Mouse (Mus musculus) midbrain, embryonic 12.5 days (tissue): Measurements from ENCODE around the gene Tnni3k. TPM values are rescaled to one million over a fixed set of nuclear protein-coding genes. Genes with fewer than 3 reads are reported as not detected.
A peak's percentile ranks its signal among the peaks of the same experiment; 100 is the strongest.

Experiments used
- ATAC-seq: fragments of 200-750 bp; cut with Nextera tagmentation; 2 replicates; pipeline ENCODE4 v1.8.0; 2017; ENCODE audit warnings: low read depth, moderate TSS enrichment, moderate library complexity; ENCODE audit not compliant: low FRiP score
- H3K27ac ChIP-seq: fragments of 300-500 bp; sonication (generic); replicated peaks from 2 replicates; pipeline ENCODE4 v1.5.1; 2016; ENCODE audit warnings: mild to moderate bottlenecking
- H3K27me3 ChIP-seq: fragments of 300-500 bp; sonication (generic); 2 replicates; pipeline ENCODE4 v1.6.1; 2016; ENCODE audit warnings: mild to moderate bottlenecking
- H3K36me3 ChIP-seq: fragments of 300-500 bp; sonication (generic); 2 replicates; pipeline ENCODE4 v1.6.1; 2016
- H3K4me1 ChIP-seq: fragments of 300-500 bp; sonication (generic); 2 replicates; pipeline ENCODE4 v1.6.1; 2016
- H3K4me2 ChIP-seq: fragments of 300-500 bp; sonication (generic); replicated peaks from 2 replicates; pipeline ENCODE4 v1.6.1; 2016; ENCODE audit warnings: mild to moderate bottlenecking, moderate library complexity
- H3K4me3 ChIP-seq: fragments of 300-500 bp; sonication (generic); 2 replicates; pipeline ENCODE4 v1.5.1; 2016; ENCODE audit warnings: mild to moderate bottlenecking
- H3K9ac ChIP-seq: fragments of 300-500 bp; sonication (generic); replicated peaks from 2 replicates; pipeline ENCODE4 v1.6.1; 2016; ENCODE audit warnings: mild to moderate bottlenecking, moderate library complexity
- H3K9me3 ChIP-seq: fragments of 300-500 bp; sonication (generic); 2 replicates; pipeline ENCODE4 v1.6.1; 2016; ENCODE audit warnings: mild to moderate bottlenecking
- WGBS: fragments of 180-500 bp; shearing (Covaris S2); methylation state at CpG from one replicate; pipeline ENCODE4 v1.1.7; 2016; 5-methylcytosine and 5-hydroxymethylcytosine counted together
- polyA plus RNA-seq: library from polyadenylated mRNA; unstranded; fragments of >200 nt; fragmentation: Nextera tagmentation; extraction: Ambion mirVana; gene quantifications from 2 replicates; pipeline ENCODE4 v1.2.1, GENCODE M21; 2016

The Tnni3k gene
- polyA plus RNA-seq, 1 experiment from 2014 or later, result not detected

DNA sequence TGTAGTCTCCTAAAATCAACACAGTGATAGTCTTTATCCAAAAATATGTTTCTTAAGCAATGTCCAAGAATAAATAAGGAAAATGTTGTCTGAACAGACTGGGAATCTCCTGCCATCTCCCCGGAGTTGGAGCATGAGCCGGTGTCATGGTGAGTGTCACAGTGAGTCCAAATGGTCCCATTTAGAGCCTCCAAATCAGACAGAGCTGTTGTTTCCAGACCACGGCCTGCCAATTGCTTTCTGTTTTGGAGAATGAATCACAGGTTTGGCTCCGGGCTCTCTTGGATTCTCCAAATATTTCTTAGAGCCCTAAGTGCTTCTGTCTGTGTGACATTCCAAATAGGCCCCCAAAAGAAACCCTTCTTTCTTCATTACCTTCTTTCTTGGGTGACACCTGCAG is 256.4 kb downstream of the Tnni3k start:
- WGBS, result 84% methylated on average over 4 of the region's 4 CpGs
- no peak for ATAC-seq

DNA sequence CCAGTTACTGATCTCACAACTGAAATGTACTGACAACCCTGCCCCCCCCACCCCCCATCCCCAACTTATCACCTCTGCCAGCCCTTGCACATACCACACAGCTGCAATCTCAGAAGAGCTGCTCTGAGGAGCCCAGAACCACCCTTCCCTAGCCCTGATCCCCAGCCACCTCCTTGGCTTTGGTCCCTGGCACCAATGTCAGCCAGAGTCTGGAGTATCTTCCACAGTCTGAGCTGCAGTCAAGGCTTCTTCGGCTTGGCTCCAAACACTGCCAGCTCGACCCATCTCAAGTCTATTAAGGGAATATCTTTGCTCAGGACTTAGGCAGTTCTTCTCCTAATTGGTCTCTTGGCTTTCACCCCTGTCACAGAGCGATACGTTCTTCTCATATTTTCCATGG is 261.6 kb downstream of the Tnni3k start:
- no peak for ATAC-seq
- H3K27ac ChIP-seq, result no peak overlapping the region
- 90% methylated on average over 4 of the region's 4 CpGs for WGBS
- H3K4me1 ChIP-seq, result no peaks in the 10 kb centered on the region
- H3K4me2 ChIP-seq, result no peak overlapping the region
- H3K27me3 ChIP-seq, result no peaks in the 10 kb centered on the region
- no peak overlapping the region for H3K4me3 ChIP-seq
- no peak overlapping the region for H3K9ac ChIP-seq
- no peaks in the 10 kb centered on the region for H3K36me3 ChIP-seq
- H3K9me3 ChIP-seq, result no peaks in the 10 kb centered on the region

More for the DNA sequence above, 256.4 kb downstream of the Tnni3k start:
- H3K4me1 ChIP-seq, result no peaks in the 10 kb centered on the region
- H3K4me2 ChIP-seq, result no peak overlapping the region
- no peaks in the 10 kb centered on the region for H3K36me3 ChIP-seq
- H3K9me3 ChIP-seq, result no peaks in the 10 kb centered on the region
- H3K27me3 ChIP-seq, result peaks cover 4% of the 10 kb centered on the region; the same call in 1 of the 2 replicates
- H3K27ac ChIP-seq, result no peak overlapping the region
- no peak overlapping the region for H3K9ac ChIP-seq
- no peak overlapping the region for H3K4me3 ChIP-seq

DNA sequence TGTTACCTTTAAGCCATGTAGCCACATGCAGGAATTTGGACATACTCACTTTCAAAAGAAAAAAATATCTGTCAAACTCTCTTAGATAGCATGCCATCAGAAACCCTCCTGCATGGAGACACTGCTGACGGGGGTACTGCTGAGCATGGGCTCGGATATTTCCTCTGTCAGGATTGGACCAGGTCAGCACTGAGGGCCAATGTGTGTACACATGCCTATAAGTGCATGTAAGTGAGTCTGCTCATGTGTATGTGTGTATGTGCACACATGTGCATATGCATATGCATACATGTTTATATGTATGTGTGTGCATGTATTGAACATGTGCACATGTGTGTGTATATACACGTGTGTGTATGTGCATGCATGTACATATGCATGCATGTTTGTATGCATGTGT is 267.6 kb downstream of the Tnni3k start:
- Histone ChIP-seq H3K9ac (no peak overlapping the region), H3K36me3 (no peaks in the 10 kb centered on the region), H3K4me2 (no peak overlapping the region), H3K27ac (no peak overlapping the region), H3K4me3 (no peak overlapping the region), H3K9me3 (no peaks in the 10 kb centered on the region), H3K27me3 (no peaks in the 10 kb centered on the region), H3K4me1 (no peaks in the 10 kb centered on the region)
- no peak for ATAC-seq
- WGBS, result 81% methylated on average over 3 of the region's 3 CpGs

DNA sequence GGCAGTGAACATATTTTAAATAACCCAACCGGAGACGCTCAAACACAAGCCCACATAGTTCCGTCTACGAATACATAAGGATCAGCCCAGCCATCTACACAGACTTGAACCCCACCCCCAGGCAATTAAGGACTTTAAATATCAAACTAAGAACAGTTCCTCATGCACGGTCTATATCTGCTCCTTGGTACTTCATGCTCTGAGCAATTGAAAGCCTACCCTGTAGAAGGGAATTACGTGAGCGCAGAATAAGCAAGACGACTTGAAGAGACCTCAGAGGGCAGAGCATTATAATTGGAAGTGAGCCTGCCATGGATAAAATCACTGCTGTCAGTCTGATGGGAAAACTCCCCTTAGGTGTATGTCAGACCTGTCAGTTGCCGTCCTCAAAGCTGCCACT is 268.9 kb downstream of the Tnni3k start:
- ATAC-seq, result 0 out of 2 replicates have a peak, but pooled peaks have one; percentile 38
- Histone ChIP-seq H3K4me2 (no peak overlapping the region), H3K27ac (no peak overlapping the region), H3K4me3 (no peak overlapping the region), H3K9ac (no peak overlapping the region), H3K9me3 (no peaks in the 10 kb centered on the region), H3K27me3 (no peaks in the 10 kb centered on the region), H3K36me3 (no peaks in the 10 kb centered on the region), H3K4me1 (no peaks in the 10 kb centered on the region)
- 89% methylated on average over 9 of the region's 9 CpGs for WGBS

DNA sequence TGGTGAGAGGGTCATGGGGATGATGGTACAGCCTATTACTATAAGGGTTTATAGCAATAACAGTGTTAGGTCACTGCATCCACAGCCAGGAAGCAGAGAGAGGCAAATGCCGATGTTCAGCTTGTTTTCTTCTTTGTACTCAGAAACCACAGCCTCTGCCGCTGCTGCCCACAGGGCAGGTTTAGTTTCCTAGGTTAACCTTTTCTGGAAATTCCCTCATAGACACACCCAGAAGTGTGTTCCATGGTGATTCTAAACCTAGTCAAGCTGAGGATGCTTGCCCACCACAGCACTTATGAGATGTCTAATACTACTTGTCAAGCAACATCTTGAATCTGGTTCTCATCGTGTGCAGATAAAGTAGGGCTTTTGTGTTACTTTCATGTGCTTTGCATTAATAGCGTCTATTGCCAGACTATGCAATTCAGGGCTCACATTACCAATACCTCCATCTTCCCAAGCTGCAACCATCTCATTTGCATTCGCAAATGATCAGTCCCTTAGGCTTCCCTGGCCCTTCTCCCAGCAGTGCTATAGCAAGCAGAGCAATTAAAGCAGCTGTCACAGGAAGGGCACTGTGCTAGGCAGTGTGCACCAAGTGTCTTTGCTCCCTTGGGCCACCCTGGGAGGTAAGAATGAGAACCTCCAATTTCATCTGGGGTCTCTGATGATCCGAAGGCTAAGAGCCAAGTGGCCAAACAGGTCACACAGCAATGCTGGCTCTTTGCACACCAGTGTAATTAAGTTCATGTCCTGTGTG is 276.2 kb downstream of the Tnni3k start:
- Histone ChIP-seq H3K4me1 (peaks cover 17% of the 10 kb centered on the region), H3K4me3 (no peak overlapping the region), H3K9me3 (no peaks in the 10 kb centered on the region), H3K9ac (no peak overlapping the region), H3K27ac (no peak overlapping the region), H3K36me3 (no peaks in the 10 kb centered on the region), H3K27me3 (0 out of 2 replicates have a peak, but pooled peaks cover 3% of the 10 kb centered on the region), H3K4me2 (no peak overlapping the region)
- 65% methylated on average over 6 of the region's 6 CpGs for WGBS
- ATAC-seq, result peak; percentile 82

DNA sequence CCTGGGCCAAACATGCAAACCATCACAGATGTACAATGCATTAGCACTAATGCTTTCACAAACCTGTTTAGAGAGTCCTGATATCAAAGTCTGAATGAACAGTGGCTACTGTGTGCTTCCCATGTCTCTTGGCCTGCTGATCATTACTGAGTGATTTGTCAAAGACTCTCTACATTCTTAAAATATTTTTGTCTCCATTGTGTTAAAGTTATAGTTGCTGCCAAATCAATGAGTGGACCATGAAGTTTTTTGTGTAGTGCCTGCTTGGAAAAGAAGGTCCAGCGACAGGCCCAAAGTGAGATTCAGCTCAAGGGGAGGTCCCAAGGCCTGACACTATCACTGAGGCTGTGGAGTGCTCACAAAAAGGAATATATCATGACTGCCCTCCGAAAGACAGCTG is 283.6 kb downstream of the Tnni3k start:
- H3K4me2 ChIP-seq, result no peak overlapping the region
- no peak for ATAC-seq
- H3K27me3 ChIP-seq, result no peaks in the 10 kb centered on the region
- no peak overlapping the region for H3K4me3 ChIP-seq
- no peak overlapping the region for H3K27ac ChIP-seq
- H3K36me3 ChIP-seq, result no peaks in the 10 kb centered on the region
- H3K9me3 ChIP-seq, result no peaks in the 10 kb centered on the region
- 89% methylated on average over 2 of the region's 2 CpGs for WGBS
- no peak overlapping the region for H3K9ac ChIP-seq
- H3K4me1 ChIP-seq, result no peaks in the 10 kb centered on the region

DNA sequence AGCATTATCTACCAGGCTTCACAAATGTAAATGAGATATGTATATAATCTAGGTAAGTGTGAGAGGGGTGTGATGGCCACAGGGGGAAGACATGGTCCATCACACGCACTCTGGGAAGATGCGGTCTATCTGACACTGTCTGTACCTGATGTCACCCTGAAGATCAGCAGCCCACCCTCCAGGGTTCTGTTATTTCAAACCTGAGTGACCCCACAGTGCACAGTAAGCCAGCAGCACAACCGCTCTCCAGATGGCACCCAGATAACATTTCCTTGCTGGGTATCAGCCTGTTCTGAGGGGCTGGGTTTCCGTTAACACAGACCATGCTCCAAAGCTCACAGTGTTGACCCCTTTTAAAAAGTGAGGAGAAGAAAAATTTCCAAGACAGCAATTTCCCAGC is 288.9 kb downstream of the Tnni3k start:
- Histone ChIP-seq H3K4me3 (no peak overlapping the region), H3K9me3 (no peaks in the 10 kb centered on the region), H3K27ac (no peak overlapping the region), H3K27me3 (no peaks in the 10 kb centered on the region), H3K9ac (no peak overlapping the region), H3K4me2 (no peak overlapping the region), H3K4me1 (no peaks in the 10 kb centered on the region), H3K36me3 (no peaks in the 10 kb centered on the region)
- WGBS, result 90% methylated on average over 4 of the region's 4 CpGs
- no peak for ATAC-seq

DNA sequence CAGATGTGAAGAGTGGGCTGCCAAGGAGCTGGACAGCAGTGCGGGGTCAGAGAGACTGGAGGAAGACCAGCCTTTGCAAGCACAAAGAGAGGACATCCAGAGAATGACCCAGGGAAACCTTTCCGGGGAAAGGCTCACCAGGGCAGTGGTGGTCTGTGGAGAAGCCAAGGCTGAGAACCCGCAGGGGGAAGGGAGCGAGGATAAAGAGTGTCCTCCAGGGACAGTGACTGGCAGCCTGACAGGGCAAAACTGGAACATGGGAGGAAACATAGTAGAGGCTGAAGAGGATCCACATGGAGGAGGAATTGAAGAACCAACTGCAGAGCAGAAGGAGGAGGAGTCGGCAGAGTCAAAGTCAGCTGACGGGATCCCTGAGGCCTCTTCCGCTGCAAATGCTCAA is 291.1 kb downstream of the Tnni3k start:
- Histone ChIP-seq H3K27me3 (no peaks in the 10 kb centered on the region), H3K9ac (no peak overlapping the region), H3K9me3 (no peaks in the 10 kb centered on the region), H3K4me1 (no peaks in the 10 kb centered on the region), H3K4me2 (no peak overlapping the region), H3K4me3 (no peak overlapping the region), H3K27ac (no peak overlapping the region), H3K36me3 (no peaks in the 10 kb centered on the region)
- ATAC-seq, result no peak
- WGBS, result 84% methylated on average over 7 of the region's 7 CpGs

DNA sequence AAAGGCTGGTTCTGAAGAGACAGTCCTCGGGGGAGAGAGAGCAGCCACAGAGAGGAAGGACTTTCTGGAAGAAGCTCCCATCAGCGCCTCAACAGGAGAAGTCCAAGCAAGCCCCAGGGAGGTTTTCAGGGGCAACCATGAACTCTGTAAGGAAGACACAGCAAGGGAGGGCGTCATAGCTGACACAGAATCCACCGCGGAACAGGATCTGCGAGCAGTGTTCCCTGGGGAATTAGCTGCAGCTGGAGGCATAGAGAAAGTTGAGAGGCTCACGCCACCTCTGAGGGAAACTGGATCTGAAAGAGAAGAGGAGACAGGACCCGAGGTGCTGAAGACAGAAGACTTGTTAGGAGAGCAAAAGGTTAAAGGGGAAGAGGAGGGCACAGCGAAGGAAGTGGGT is 291.8 kb downstream of the Tnni3k start:
- Histone ChIP-seq H3K4me3 (no peak overlapping the region), H3K36me3 (no peaks in the 10 kb centered on the region), H3K4me1 (no peaks in the 10 kb centered on the region), H3K4me2 (no peak overlapping the region), H3K9me3 (no peaks in the 10 kb centered on the region), H3K9ac (no peak overlapping the region), H3K27ac (no peak overlapping the region), H3K27me3 (no peaks in the 10 kb centered on the region)
- ATAC-seq, result no peak
- 62% methylated on average over 9 of the region's 9 CpGs for WGBS

DNA sequence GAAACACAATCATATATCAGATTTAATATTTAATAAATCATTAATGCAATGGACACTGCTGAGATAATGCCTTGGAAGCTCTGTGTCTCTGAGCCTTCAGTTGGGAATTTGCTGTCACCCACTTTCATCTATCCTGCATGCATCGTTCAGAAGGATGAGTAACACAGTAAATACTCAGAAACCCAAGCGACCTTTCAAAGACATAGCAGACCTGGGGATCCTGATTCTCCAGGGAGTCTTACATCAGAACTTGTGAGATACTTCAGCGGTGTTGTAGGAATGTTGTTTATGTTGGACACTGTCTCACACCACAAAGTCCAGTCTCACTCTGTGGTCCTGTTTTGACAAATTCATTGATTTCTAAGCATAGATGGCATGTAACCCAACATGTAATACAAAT is 294.1 kb downstream of the Tnni3k start:
- Histone ChIP-seq H3K4me3 (no peak overlapping the region), H3K27ac (no peak overlapping the region), H3K36me3 (no peaks in the 10 kb centered on the region), H3K4me2 (no peak overlapping the region), H3K27me3 (no peaks in the 10 kb centered on the region), H3K9me3 (no peaks in the 10 kb centered on the region), H3K4me1 (no peaks in the 10 kb centered on the region), H3K9ac (no peak overlapping the region)
- ATAC-seq, result no peak
- 89% methylated on average over 3 of the region's 3 CpGs for WGBS

DNA sequence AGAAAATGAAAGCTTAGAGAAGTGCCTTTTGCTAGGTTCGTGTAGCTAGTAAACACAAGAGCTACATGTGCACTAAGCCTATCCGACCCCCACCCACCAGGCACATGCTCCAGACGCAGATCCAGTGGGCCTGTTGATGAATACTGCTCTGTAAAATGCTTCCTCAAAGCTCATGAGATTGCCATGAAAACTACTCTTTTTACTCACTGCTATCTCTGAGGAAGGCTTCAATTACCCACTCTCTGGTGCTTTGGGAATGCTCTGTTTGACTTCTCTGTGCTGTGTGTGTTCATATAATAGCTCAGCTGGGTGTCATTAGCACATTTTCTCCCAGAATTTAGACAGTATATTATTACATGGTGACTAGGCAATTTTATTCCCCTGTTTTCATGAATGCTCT is 297.1 kb downstream of the Tnni3k start:
- no peaks in the 10 kb centered on the region for H3K36me3 ChIP-seq
- H3K4me1 ChIP-seq, result no peaks in the 10 kb centered on the region
- H3K4me3 ChIP-seq, result no peak overlapping the region
- WGBS, result 60% methylated on average over 3 of the region's 3 CpGs
- H3K9ac ChIP-seq, result no peak overlapping the region
- H3K27me3 ChIP-seq, result no peaks in the 10 kb centered on the region
- no peak overlapping the region for H3K4me2 ChIP-seq
- H3K9me3 ChIP-seq, result no peaks in the 10 kb centered on the region
- ATAC-seq, result no peak
- H3K27ac ChIP-seq, result no peak overlapping the region

DNA sequence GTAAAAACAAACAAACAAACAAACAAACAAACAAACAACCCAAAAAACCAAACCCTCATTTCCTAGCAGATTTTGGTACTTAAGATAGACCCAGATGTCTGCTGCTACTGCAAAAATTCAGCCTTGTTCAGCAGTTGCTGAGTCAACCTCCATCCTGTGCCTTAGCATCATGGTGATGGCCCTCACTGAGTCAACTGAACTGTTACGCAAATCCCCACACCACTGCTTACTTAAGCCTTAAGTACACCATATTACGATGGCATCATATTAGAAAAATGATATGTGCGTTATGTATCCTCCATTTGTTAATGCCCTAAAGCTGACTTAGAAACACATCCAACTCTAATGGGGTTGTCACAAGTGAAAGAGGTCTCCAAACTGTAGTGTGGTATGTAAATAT is 300.0 kb downstream of the Tnni3k start:
- 98% methylated on average over 3 of the region's 3 CpGs for WGBS

DNA sequence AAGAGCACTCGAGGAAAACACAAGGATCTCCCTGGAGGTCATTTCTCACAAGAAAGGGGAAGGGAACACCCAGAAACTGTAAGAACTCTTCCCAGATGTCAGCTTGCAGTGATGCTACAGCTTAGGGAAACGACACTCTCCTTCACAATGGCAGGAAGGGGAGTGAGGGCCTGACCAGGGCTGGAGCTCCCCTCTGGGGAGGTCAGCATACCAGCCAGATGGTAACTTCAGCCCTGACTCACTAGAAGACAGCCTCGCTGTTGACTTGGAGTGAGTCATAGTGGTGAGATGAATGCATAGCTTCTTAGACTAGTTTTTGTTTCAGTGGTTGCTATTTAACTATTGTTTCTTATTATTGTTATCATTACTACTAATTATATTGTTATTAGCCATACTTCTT is 300.7 kb downstream of the Tnni3k start:
- H3K4me1 ChIP-seq, result no peaks in the 10 kb centered on the region
- H3K9ac ChIP-seq, result no peak overlapping the region
- no peak for ATAC-seq
- no peak overlapping the region for H3K4me2 ChIP-seq
- no peak overlapping the region for H3K27ac ChIP-seq
- H3K4me3 ChIP-seq, result no peak overlapping the region
- H3K27me3 ChIP-seq, result no peaks in the 10 kb centered on the region
- WGBS, result 43% methylated on average over 3 of the region's 3 CpGs
- no peaks in the 10 kb centered on the region for H3K9me3 ChIP-seq
- H3K36me3 ChIP-seq, result no peaks in the 10 kb centered on the region

More for the DNA sequence above, 300.0 kb downstream of the Tnni3k start:
- no peaks in the 10 kb centered on the region for H3K9me3 ChIP-seq
- H3K4me3 ChIP-seq, result no peak overlapping the region
- H3K27ac ChIP-seq, result no peak overlapping the region
- ATAC-seq, result no peak
- no peak overlapping the region for H3K9ac ChIP-seq
- H3K36me3 ChIP-seq, result no peaks in the 10 kb centered on the region
- no peaks in the 10 kb centered on the region for H3K4me1 ChIP-seq
- no peaks in the 10 kb centered on the region for H3K27me3 ChIP-seq
- no peak overlapping the region for H3K4me2 ChIP-seq
